Mouse (Mus musculus) limb, embryonic 14.5 days (tissue): ENCODE results near the gene Btf3l4. TPM values are rescaled to one million over a fixed set of nuclear protein-coding genes. Genes with fewer than 3 reads are reported as not detected.

Experiments
- ATAC-seq: fragments of 200-750 bp; cut with Nextera tagmentation; 2 replicates; pipeline ENCODE4 v1.8.0; 2017; ENCODE audit warnings: low read depth, moderate number of reproducible peaks, moderate TSS enrichment; ENCODE audit not compliant: low FRiP score
- DNase-seq: peaks from one replicate; pipeline ENCODE4 v3.0.0-alpha.2; 2015; ENCODE audit warnings: low spot score
- H3K27ac ChIP-seq: fragments of 300-500 bp; sonication (generic); replicated peaks from 2 replicates; pipeline ENCODE4 v1.5.1; 2014; ENCODE audit warnings: low read depth, mild to moderate bottlenecking, low read length, moderate library complexity, mixed read lengths
- H3K27me3 ChIP-seq: fragments of 300-500 bp; sonication (generic); 2 replicates; pipeline ENCODE4 v1.6.1; 2014; ENCODE audit warnings: low read length, mixed read lengths; ENCODE audit not compliant: control insufficient read depth, insufficient read depth
- H3K36me3 ChIP-seq: fragments of 300-500 bp; sonication (generic); 2 replicates; pipeline ENCODE4 v1.6.1; 2014; ENCODE audit warnings: mild to moderate bottlenecking, low read length, moderate library complexity, mixed read lengths; ENCODE audit not compliant: control insufficient read depth, insufficient read depth
- H3K4me1 ChIP-seq: fragments of 300-500 bp; sonication (generic); 2 replicates; pipeline ENCODE4 v1.6.1; 2014; ENCODE audit warnings: antibody characterized with exemption, low read length, mixed read lengths; ENCODE audit not compliant: control insufficient read depth, insufficient read depth
- H3K4me2 ChIP-seq: fragments of 300-500 bp; sonication (generic); replicated peaks from 2 replicates; pipeline ENCODE4 v1.6.1; 2014; ENCODE audit warnings: low read depth, mild to moderate bottlenecking, low read length, moderate library complexity; ENCODE audit not compliant: severe bottlenecking
- H3K4me3 ChIP-seq: fragments of 300-500 bp; sonication (generic); replicated peaks from 2 replicates; pipeline ENCODE4 v1.5.1; 2014; ENCODE audit warnings: low read length
- H3K9ac ChIP-seq: fragments of 300-500 bp; sonication (generic); 2 replicates; pipeline ENCODE4 v1.6.1; 2014; ENCODE audit warnings: mild to moderate bottlenecking, low read depth, low read length, moderate library complexity; ENCODE audit not compliant: severe bottlenecking
- H3K9me3 ChIP-seq: fragments of 300-500 bp; sonication (generic); 2 replicates; pipeline ENCODE4 v1.6.1; 2016; ENCODE audit warnings: low read length; ENCODE audit not compliant: control insufficient read depth
- POLR2A ChIP-seq: fragments of 200-500 bp; IDR thresholded peaks from 2 replicates; pipeline ENCODE4 v1.8.0; 2012; ENCODE audit warnings: inconsistent platforms, mild to moderate bottlenecking, moderate library complexity, borderline replicate concordance; ENCODE audit not compliant: insufficient read depth, insufficient read length; ENCODE audit errors: extremely low read depth
- WGBS: fragments of 180-500 bp; shearing (Covaris S2); extraction: QIAGEN DNeasy Blood & Tissue Kit; methylation state at CpG from one replicate; pipeline ENCODE4 v1.1.7; 2014; 5-methylcytosine and 5-hydroxymethylcytosine counted together
- polyA plus RNA-seq, 2 experiments: library from polyadenylated mRNA; depleted of rRNA in 1 of 2; stranded (reverse) in 1 of 2; unstranded in 1 of 2; fragments of >200 nt; fragmentation: Nextera tagmentation in 1 of 2; extraction: Ambion mirVana in 1 of 2; gene quantifications; 2 replicates each; pipeline versions ENCODE4 v1.2.1 to v1.2.3; 2012 to 2014

The Btf3l4 gene
- polyA plus RNA-seq, 2 experiments = 99.9 to 167 TPM

DNA sequence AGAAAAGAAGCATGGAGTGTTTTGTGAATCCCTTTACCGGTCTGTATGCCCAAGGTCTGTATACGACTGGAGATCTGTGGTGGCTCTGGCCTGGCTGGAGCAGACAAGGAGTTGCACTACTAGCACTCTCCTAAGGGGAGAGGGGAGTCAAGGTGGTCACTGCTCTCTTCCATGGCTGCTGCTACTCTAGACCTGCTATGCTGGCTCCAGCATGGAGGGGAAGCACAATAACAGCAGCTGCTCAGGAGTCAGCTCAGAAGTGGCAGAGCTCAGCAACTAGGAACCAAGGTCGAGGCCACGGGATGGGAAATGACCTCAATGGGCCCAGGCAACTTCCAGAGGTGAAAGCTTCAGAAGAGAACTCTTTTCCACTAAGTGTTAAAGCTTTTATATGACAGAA lies 22.3 kb downstream of the Btf3l4 start:
- 59% methylated on average over 4 of the region's 4 CpGs for WGBS
- H3K27ac ChIP-seq = no peak overlapping the region
- no peak for DNase-seq
- H3K9ac ChIP-seq = no peak overlapping the region
- H3K9me3 ChIP-seq = no peaks in the 10 kb centered on the region
- peaks cover 6% of the 10 kb centered on the region for H3K36me3 ChIP-seq
- no peak overlapping the region for H3K4me2 ChIP-seq
- TF ChIP-seq POLR2A = no peak
- no peak for ATAC-seq
- H3K27me3 ChIP-seq = no peaks in the 10 kb centered on the region
- no peaks in the 10 kb centered on the region for H3K4me1 ChIP-seq
- H3K4me3 ChIP-seq = no peak overlapping the region

DNA sequence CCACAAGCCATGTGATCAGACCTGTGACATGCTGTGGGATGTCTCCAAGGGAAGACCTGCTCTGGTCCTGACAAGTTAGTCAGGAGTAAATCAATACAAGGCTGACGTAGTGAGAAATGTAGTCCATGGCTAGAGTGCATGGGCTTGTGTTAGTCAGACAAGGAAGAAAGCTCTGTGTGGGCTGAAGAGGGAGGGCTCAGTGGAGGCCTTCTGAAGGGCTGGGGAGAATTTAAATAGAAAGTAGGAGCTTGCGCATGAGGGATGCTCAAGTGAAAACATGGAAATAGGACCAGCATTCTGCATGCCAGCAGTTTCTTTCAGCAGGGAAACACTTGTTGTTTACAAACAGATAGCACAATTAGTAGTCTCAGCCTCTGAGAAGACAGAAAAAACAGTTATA lies 29.9 kb downstream of the Btf3l4 start:
- Histone ChIP-seq H3K4me2 (no peak overlapping the region), H3K4me1 (no peaks in the 10 kb centered on the region), H3K27me3 (no peaks in the 10 kb centered on the region), H3K9me3 (no peaks in the 10 kb centered on the region), H3K27ac (no peak overlapping the region), H3K36me3 (no peaks in the 10 kb centered on the region), H3K9ac (no peak overlapping the region), H3K4me3 (no peak overlapping the region)
- 92% methylated on average over 2 of the region's 2 CpGs for WGBS
- no peak for DNase-seq
- ATAC-seq = no peak
- no peak for TF ChIP-seq POLR2A

DNA sequence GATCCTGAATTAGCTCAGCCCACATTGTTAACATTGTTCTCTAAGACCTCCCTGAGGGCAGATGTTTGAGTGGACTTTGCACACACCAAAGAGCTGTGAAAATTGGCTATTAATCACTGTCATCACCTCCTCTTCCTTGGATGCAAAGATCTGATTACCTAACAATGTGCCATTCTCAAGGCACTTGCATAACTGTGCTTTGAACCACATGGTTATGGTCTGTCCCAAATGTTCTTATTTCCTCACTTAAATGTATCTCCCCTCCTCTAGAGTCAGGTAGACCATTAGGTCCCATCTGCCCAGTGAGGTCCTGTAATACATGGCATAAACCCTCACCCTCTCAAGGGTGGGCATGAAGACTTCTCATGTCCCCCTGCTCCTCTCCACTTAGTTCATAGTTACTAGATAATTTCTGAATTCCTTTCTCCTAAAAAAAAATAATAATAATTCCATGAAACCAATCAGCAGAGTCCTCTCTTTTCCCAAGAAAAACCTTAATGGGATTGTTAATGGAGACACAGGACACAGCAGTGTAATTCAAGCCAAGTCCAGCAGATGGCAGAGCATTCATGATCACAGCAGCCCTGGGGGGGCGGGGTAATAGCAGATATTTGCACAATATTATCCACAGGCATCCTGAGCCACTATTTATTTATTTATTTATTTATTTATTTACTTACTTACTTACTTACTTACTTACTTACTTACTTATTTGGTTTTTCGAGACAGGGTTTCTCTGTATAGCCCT lies 35.2 kb downstream of the Btf3l4 start:
- Histone ChIP-seq H3K4me2 (no peak overlapping the region), H3K27me3 (no peaks in the 10 kb centered on the region), H3K4me3 (no peak overlapping the region), H3K9ac (no peak overlapping the region), H3K36me3 (no peaks in the 10 kb centered on the region), H3K27ac (no peak overlapping the region), H3K4me1 (no peaks in the 10 kb centered on the region), H3K9me3 (no peaks in the 10 kb centered on the region)
- 43% methylated on average over 2 of the region's 2 CpGs for WGBS
- DNase-seq = peak; percentile 70
- no peak for TF ChIP-seq POLR2A
- no peak for ATAC-seq

DNA sequence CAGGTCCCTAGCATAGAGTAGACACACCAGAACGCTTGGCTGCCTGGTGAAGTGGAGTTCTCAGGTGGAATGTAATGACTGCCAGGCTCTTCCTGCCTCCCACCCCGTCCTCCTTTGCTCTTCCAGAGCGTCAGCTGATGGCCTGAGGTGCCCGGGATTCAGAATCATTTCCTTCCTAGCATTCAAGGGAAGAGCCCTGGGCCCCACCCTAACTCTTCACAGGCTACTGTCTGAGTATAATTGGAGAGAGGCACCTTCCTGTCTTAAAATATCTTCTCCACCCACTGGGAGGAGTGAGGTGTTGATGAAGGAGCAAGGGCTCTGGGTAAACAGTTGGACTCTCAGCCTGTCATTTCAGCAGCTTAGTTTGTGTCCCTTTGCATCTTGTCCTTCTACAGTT lies 36.7 kb downstream of the Btf3l4 start:
- Histone ChIP-seq H3K36me3 (no peaks in the 10 kb centered on the region), H3K27ac (no peak overlapping the region), H3K4me2 (no peak overlapping the region), H3K9ac (no peak overlapping the region), H3K27me3 (no peaks in the 10 kb centered on the region), H3K9me3 (no peaks in the 10 kb centered on the region), H3K4me1 (no peaks in the 10 kb centered on the region), H3K4me3 (no peak overlapping the region)
- ATAC-seq (no peak), DNase-seq (no peak)
- WGBS = 24% methylated on average over 4 of the region's 4 CpGs
- TF ChIP-seq POLR2A = no peak

DNA sequence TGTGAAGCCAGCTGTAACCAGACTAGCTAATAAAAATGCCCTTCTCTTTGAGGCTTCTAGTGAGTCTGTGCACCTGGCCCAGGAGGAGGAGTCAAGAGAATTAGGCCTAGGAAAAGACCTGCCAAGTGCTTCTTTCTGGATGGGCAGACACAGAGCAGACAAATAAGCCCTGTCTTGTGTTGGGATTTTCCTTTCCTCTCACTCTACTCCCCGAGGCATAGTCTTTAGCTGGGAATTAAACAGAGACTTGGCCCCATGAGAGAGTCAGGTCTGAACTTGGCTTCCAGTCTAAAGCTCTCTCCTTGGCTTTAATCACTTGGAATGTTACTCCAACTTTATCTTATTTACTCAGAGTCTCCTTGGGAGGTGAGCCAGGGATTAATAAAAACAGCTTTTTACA lies 39.5 kb downstream of the Btf3l4 start:
- TF ChIP-seq POLR2A = no peak
- Histone ChIP-seq H3K4me1 (no peaks in the 10 kb centered on the region), H3K4me3 (no peak overlapping the region), H3K4me2 (no peak overlapping the region), H3K9me3 (no peaks in the 10 kb centered on the region), H3K27me3 (no peaks in the 10 kb centered on the region), H3K27ac (no peak overlapping the region), H3K36me3 (no peaks in the 10 kb centered on the region), H3K9ac (no peak overlapping the region)
- ATAC-seq = no peak
- no peak for DNase-seq
- 58% methylated on average over 1 of the region's 1 CpGs for WGBS

DNA sequence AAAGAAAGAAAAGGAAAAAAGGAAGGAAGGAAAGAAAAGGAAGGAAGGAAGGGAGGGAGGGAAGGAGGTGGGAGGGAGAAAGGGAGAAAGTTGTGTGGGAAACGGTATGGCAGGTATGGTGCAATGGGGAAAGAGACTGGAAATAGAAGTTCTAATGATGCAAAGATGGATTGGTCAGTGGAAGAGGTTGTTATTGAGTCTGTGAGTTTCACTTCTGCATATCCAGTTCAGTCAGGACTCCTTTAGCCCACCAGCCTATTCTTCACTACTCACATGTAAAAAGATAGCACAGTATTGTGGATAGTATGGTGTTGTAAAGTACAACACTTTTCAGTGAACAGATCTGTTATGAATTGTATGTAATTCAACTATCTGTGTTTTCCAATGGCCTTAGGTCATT lies 42.9 kb downstream of the Btf3l4 start:
- H3K9ac ChIP-seq = no peak overlapping the region
- 68% methylated on average over 1 of the region's 1 CpGs for WGBS

More for the DNA sequence above, 42.9 kb downstream of the Btf3l4 start:
- no peaks in the 10 kb centered on the region for H3K36me3 ChIP-seq
- H3K4me2 ChIP-seq = no peak overlapping the region
- DNase-seq (no peak), ATAC-seq (no peak)
- H3K27me3 ChIP-seq = no peaks in the 10 kb centered on the region
- H3K27ac ChIP-seq = no peak overlapping the region
- H3K4me3 ChIP-seq = no peak overlapping the region
- H3K9me3 ChIP-seq = no peaks in the 10 kb centered on the region
- no peak for TF ChIP-seq POLR2A
- no peaks in the 10 kb centered on the region for H3K4me1 ChIP-seq
